Mouse (Mus musculus) intestine, embryonic 15.5 days (tissue): ENCODE results near the gene Fsd1. TPM values are rescaled to one million over a fixed set of nuclear protein-coding genes. Genes with fewer than 3 reads are reported as not detected.

Experiments used
- ATAC-seq: fragments of 200-750 bp; cut with Nextera tagmentation; 2 replicates; pipeline ENCODE4 v1.8.0; 2017; ENCODE audit warnings: moderate TSS enrichment, moderate library complexity
- H3K27ac ChIP-seq: fragments of 300-500 bp; sonication (generic); 2 replicates; pipeline ENCODE4 v1.5.1; 2015; ENCODE audit warnings: mild to moderate bottlenecking, inconsistent platforms
- H3K27me3 ChIP-seq: fragments of 300-500 bp; sonication (generic); replicated peaks from 2 replicates; pipeline ENCODE4 v1.6.1; 2015; ENCODE audit warnings: inconsistent platforms
- H3K36me3 ChIP-seq: fragments of 300-500 bp; sonication (generic); 2 replicates; pipeline ENCODE4 v1.6.1; 2015; ENCODE audit warnings: inconsistent platforms
- H3K4me1 ChIP-seq: fragments of 300-500 bp; sonication (generic); replicated peaks from 2 replicates; pipeline ENCODE4 v1.6.1; 2015; ENCODE audit warnings: inconsistent platforms
- H3K4me2 ChIP-seq: fragments of 300-500 bp; sonication (generic); replicated peaks from 2 replicates; pipeline ENCODE4 v1.6.1; 2015; ENCODE audit warnings: mild to moderate bottlenecking, inconsistent platforms
- H3K4me3 ChIP-seq: fragments of 300-500 bp; sonication (generic); replicated peaks from 2 replicates; pipeline ENCODE4 v1.5.1; 2015; ENCODE audit warnings: inconsistent platforms
- H3K9ac ChIP-seq: fragments of 300-500 bp; sonication (generic); 2 replicates; pipeline ENCODE4 v1.6.1; 2015; ENCODE audit warnings: inconsistent platforms
- H3K9me3 ChIP-seq: fragments of 300-500 bp; sonication (generic); 2 replicates; pipeline ENCODE4 v1.6.1; 2016; ENCODE audit warnings: inconsistent platforms
- WGBS: fragments of 180-500 bp; shearing (Covaris S2); methylation state at CpG from one replicate; pipeline ENCODE4 v1.1.7; 2015; 5-methylcytosine and 5-hydroxymethylcytosine counted together
- polyA plus RNA-seq: library from polyadenylated mRNA; unstranded; fragments of >200 nt; fragmentation: Nextera tagmentation; extraction: Ambion mirVana; gene quantifications from 2 replicates; pipeline ENCODE4 v1.2.1, GENCODE M21; 2015

Gene Fsd1
- polyA plus RNA-seq, 1 experiment from 2014 or later = 11.5 TPM

DNA sequence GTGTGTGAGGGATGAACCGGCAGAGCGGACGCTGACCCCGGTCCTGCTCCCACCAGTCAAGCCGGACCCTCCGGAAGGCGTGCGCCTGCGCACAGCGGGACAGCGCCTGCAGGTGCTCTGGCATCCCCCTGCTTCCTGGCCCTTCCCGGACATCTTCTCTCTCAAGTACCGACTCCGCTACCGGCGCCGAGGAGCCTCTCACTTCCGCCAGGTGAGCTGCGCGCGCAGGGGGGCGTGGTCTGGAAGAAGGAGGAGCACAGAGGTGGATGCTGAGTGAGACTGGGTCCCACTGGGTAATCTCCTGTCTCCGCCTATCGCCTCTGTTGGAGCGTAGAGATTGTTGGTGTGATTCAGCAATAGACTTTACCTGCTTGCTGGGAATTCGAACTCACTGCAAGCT lies 30.2 kb upstream of the Fsd1 start:
- peak overlapping the region; percentile 82 for H3K4me2 ChIP-seq
- H3K36me3 ChIP-seq = peaks cover 4% of the 10 kb centered on the region; the same call in 1 of the 2 replicates
- peaks cover 28% of the 10 kb centered on the region for H3K4me1 ChIP-seq
- no peak overlapping the region for H3K27ac ChIP-seq
- H3K9me3 ChIP-seq = no peaks in the 10 kb centered on the region
- peak overlapping the region; percentile 50 for H3K4me3 ChIP-seq
- ATAC-seq = peak; percentile 58
- peaks cover 11% of the 10 kb centered on the region; the same call in 1 of the 2 replicates for H3K27me3 ChIP-seq
- H3K9ac ChIP-seq = peak overlapping the region; percentile 37; the same call in 1 of the 2 replicates
- WGBS = 1% methylated on average over 26 of the region's 26 CpGs

DNA sequence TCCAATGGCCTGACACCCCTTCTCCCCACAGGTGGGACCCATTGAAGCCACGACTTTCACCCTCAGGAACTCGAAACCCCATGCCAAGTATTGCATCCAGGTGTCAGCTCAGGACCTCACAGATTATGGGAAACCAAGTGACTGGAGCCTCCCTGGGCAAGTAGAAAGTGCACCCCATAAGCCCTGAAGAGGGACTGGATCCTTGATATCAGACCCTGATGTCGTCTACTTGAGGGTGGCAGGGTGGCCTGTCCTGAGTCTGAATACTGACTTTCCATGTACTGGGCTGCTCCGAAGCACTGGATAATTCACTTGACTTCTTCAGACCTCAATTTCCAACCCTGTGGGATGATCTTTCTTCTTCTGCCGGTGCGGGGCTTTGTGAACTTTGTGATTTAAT lies 29.7 kb upstream of the Fsd1 start:
- Histone ChIP-seq H3K4me1 (peaks cover 28% of the 10 kb centered on the region), H3K27ac (no peak overlapping the region), H3K9me3 (no peaks in the 10 kb centered on the region), H3K4me2 (peak overlapping the region; percentile 82), H3K27me3 (peaks cover 11% of the 10 kb centered on the region; the same call in 1 of the 2 replicates), H3K9ac (peak overlapping the region; percentile 37; the same call in 1 of the 2 replicates), H3K36me3 (peaks cover 8% of the 10 kb centered on the region; the same call in 1 of the 2 replicates), H3K4me3 (peak overlapping the region; percentile 50)
- 0 out of 2 replicates have a peak, but pooled peaks have one; percentile 0 for ATAC-seq
- WGBS = 36% methylated on average over 6 of the region's 6 CpGs

DNA sequence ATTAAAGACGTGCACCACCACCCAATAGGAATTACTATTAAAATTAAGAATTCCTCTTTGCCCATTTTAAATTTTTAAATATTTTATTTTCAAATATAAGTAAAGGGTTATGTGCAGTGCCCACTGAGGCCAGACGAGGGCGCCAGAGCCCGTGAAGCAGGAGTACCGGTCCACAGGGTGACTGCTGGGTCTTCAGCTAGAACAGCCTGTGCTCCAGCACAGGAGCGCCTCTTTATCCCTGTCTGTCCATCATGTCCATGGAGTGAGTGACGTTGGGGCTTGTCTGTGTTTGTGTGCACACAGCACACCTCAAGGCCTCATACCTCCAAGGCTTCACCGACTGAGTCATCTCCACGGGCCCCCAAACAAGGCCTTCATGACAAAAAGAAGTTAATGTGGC lies 29.1 kb upstream of the Fsd1 start:
- Histone ChIP-seq H3K27ac (no peak overlapping the region), H3K4me3 (no peak overlapping the region), H3K4me1 (peaks cover 28% of the 10 kb centered on the region), H3K27me3 (peaks cover 11% of the 10 kb centered on the region; the same call in 1 of the 2 replicates), H3K4me2 (no peak overlapping the region), H3K9me3 (no peaks in the 10 kb centered on the region), H3K9ac (no peak overlapping the region), H3K36me3 (peaks cover 12% of the 10 kb centered on the region; the same call in 1 of the 2 replicates)
- 15% methylated on average over 9 of the region's 9 CpGs for WGBS
- ATAC-seq = 0 out of 2 replicates have a peak, but pooled peaks have one; percentile 18

DNA sequence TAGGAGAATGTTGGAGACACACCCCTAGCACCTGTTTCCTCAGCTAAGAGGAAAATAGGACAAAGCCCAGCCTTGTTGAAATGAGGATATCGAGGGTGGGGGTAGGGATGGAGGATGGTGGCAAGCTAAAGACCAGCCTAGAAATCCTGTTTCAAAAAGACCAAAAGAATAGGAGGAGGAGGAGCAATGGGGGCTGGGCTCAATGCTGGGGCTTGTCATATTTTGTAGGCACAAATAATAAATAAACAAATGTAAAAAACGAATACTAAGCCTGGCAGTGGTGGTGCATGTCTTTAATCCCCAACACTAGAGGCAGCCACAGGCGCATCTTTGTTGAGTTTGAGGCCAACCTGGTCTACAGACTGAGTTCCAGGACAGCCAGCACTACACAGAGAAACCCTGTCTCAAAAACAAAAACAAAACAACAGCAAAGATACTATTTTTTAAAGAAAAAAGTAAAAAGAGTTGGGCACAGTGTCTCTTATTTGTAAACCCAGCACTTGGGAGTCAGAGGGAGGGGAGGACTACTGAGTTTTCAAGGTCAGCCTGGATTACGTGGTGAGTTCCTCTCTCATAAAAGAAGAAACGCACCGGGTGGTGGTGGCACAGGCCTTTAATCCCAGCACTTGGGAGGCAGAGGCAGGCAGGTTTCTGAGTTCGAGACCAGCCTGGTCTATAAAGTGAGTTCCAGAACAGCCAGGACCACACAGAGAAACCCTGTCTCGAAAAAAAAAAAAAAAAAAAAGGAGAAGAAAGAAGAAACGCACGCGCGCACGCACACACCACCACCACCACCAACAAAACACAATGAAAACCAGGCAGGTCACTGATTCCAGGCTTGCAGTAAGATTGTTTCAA lies 28.4 kb upstream of the Fsd1 start:
- H3K9ac ChIP-seq = peak overlapping the region; percentile 46
- WGBS = 73% methylated on average over 13 of the region's 13 CpGs
- H3K36me3 ChIP-seq = peaks cover 14% of the 10 kb centered on the region; the same call in 1 of the 2 replicates
- peak overlapping the region; percentile 78 for H3K4me2 ChIP-seq
- peak overlapping the region; percentile 55 for H3K4me3 ChIP-seq
- peaks cover 28% of the 10 kb centered on the region for H3K4me1 ChIP-seq
- peaks cover 11% of the 10 kb centered on the region; the same call in 1 of the 2 replicates for H3K27me3 ChIP-seq
- no peaks in the 10 kb centered on the region for H3K9me3 ChIP-seq
- ATAC-seq = no peak
- H3K27ac ChIP-seq = peak overlapping the region; percentile 44; the same call in 1 of the 2 replicates

DNA sequence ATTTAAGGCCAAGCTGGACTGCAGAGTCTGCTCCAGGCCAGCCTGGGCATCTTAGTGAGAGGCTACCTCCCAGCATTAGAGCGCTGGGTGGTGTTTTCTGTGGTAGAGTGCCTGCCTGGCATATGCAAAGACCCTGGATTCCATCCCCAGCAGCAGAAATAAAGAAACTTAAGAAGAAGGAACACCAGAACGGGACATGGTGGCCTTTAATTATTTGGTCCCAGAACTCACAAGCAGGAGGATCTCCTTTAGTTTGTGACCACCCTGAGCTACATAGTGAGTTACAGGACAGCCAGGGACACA lies 27.8 kb upstream of the Fsd1 start:
- WGBS = 33% methylated on average over 2 of the region's 2 CpGs
- no peaks in the 10 kb centered on the region for H3K9me3 ChIP-seq
- peak overlapping the region; percentile 78 for H3K4me2 ChIP-seq
- H3K36me3 ChIP-seq = peaks cover 14% of the 10 kb centered on the region; the same call in 1 of the 2 replicates
- H3K9ac ChIP-seq = peak overlapping the region; percentile 46
- H3K27ac ChIP-seq = peak overlapping the region; percentile 44; the same call in 1 of the 2 replicates
- no peak for ATAC-seq
- H3K4me1 ChIP-seq = peaks cover 32% of the 10 kb centered on the region
- H3K27me3 ChIP-seq = peaks cover 11% of the 10 kb centered on the region; the same call in 1 of the 2 replicates
- H3K4me3 ChIP-seq = peak overlapping the region; percentile 55

DNA sequence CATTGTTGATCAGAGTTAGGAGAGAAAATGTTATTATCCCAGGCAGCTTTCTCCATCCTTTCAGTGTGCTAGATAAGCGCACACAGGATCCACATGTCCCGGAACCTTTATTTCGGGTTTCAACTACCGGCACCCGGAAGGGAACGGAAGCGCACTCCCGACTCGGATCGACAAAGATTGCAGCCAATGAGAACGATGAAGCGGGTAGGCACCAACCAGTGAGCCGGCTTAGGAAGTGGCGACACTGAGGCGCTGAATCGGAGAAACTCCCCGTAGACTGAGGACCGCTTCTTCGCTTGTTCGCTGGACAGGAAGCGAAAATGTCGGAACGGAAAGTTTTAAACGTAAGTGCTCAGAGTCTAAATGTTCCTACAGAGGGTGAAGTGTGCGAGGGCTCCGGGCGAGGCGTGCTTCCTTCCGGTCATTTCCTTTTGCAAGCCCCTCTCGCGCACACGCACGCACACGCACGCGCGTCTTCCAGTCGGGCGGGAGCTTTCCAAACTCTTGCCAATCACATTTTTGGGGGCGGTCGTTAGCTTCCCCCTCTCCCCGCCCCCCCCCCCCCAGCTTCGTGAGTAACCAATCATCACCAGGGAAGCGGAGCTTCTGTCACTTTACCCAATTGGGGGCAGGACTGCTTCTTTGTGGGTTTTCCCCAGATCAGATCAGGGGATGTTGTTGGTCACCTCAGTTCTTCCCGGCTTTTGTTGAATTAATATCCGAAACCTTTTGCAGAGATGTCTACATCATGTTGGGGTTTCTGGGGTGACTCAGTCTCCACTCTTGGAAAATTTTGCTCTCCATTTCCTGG lies 27.2 kb upstream of the Fsd1 start, which contains the start of gene Yju2:
TSS of gene Yju2 (plus strand) at position 182 of the 811 bp plus-strand sequence.
- Histone ChIP-seq H3K9ac (peak within 1 kb of the TSS; percentile 62), H3K27me3 (peaks cover 11% of the 10 kb centered on the region; the same call in 1 of the 2 replicates), H3K4me3 (peak within 1 kb of the TSS; percentile 55), H3K4me1 (peaks cover 32% of the 10 kb centered on the region), H3K4me2 (peak within 1 kb of the TSS; percentile 78), H3K36me3 (peaks cover 14% of the 10 kb centered on the region; the same call in 1 of the 2 replicates), H3K27ac (peak within 1 kb of the TSS; percentile 99), H3K9me3 (no peaks in the 10 kb centered on the region)
- WGBS = under 1% methylated on average over 46 of the region's 46 CpGs
- ATAC-seq = peak; percentile 92

DNA sequence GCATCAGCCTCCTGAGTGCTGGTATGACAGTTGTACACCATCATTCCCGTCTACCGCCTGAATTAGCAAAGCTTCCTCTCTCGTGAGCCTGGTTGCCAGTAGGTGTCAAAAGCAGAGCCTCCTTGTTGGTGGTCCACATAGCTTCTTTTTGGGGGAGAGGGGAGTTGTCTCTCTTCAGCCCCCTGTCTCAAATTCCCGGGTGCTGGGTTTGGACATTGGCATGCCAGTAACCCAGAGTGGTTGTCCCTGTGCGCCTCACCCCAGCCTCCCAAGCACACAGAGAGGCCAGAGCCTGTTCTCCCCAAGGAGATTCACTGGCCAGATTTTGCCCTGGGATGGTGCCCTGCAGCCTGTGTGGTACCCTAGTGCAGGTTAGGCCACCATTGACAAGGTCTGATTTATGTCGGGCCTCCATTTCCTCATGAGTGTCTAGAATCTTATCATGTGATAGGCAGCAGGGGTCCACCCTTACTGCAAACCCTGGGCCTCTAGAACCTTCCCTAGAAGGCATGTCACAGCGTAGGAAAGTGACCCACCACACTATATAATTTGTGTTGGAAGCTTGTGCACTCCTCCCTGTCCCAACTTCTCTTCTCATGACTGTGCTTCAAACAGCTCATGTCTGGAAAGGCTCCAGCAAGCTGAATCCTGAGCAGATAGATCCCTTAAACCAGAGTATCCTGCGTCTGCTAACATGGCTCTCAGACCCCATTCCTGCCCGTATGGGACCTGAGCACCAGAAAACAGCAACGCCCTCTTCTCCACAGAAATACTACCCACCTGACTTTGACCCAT lies 26.2 kb upstream of the Fsd1 start:
- no peak for ATAC-seq
- Histone ChIP-seq H3K4me2 (peak overlapping the region; percentile 63), H3K27ac (no peak overlapping the region), H3K36me3 (peaks cover 23% of the 10 kb centered on the region), H3K27me3 (0 out of 2 replicates have a peak, but pooled peaks cover under 1% of the 10 kb centered on the region), H3K4me1 (peaks cover 32% of the 10 kb centered on the region), H3K9me3 (no peaks in the 10 kb centered on the region), H3K9ac (0 out of 2 replicates have a peak overlapping the region, but pooled peaks have one; percentile 62), H3K4me3 (peak overlapping the region; percentile 55; the same call in 1 of the 2 replicates)
- 69% methylated on average over 10 of the region's 10 CpGs for WGBS

DNA sequence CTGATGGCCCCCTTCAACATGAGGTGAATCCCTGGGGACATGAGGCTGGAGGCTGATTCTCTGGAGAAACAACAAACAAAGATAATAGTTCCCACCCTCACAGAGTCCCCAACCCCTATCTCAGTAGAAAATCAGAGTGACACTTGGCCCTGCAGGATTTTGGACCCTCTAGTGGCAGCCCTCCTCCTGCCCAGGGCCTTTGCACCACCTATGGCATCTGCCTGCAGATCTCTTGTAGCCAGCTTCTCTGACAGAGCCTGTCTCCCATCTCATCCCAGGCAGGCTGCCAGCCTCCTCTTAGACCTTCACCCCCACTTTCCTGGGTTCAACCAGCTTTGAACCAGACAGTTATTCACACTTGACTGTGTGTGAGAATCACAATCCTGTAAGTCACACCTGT lies 25.5 kb upstream of the Fsd1 start:
- no peak overlapping the region for H3K4me3 ChIP-seq
- H3K9ac ChIP-seq = no peak overlapping the region
- H3K27me3 ChIP-seq = no peaks in the 10 kb centered on the region
- no peak overlapping the region for H3K4me2 ChIP-seq
- ATAC-seq = no peak
- H3K27ac ChIP-seq = no peak overlapping the region
- H3K4me1 ChIP-seq = peaks cover 32% of the 10 kb centered on the region
- peaks cover 23% of the 10 kb centered on the region for H3K36me3 ChIP-seq
- no peaks in the 10 kb centered on the region for H3K9me3 ChIP-seq

DNA sequence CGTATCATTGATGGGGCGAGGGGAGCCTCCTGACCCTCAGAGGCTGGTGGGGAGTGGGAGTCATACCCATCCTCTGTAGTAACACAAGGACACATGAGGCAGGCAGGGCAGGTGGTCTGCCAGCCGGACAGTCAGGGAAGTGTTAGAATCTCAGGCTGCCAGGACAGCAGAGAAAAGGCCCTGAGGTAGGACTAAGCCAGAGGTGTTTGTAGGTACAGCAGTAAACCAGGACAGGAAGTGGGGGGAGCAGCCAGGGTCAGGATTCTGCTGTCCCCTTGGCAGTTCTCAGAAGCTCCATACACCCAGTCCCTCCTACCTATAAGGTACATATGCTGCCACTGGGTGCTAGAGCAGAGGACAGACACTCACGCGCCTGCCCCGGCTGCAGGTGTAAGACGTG lies 24.7 kb upstream of the Fsd1 start:
- H3K4me1 ChIP-seq = peaks cover 25% of the 10 kb centered on the region
- peaks cover 28% of the 10 kb centered on the region for H3K36me3 ChIP-seq
- 96% methylated on average over 7 of the region's 7 CpGs for WGBS
- H3K9me3 ChIP-seq = no peaks in the 10 kb centered on the region
- no peak overlapping the region for H3K9ac ChIP-seq
- ATAC-seq = no peak
- H3K27ac ChIP-seq = no peak overlapping the region
- H3K4me3 ChIP-seq = no peak overlapping the region
- no peaks in the 10 kb centered on the region for H3K27me3 ChIP-seq
- H3K4me2 ChIP-seq = no peak overlapping the region

DNA sequence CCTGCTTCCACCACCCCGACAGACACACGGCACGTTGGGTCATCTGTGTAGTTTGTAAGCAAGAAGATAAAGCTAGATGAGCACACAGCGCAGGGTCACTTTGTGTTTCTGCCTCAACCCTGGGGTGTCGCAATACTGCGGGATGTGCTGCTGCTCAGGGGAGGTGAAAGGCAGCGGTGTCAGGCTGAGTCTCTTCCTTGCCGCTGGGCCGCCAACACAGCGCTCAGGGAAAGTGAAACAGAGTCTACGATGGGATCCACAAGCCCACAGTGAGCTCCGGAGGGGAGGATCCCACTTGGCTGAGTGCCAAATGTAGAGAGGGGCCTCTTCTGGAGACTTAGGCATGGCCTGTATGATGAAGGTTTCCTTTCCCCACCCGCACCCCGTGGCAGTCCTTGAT lies 23.1 kb upstream of the Fsd1 start:
- Histone ChIP-seq H3K36me3 (peaks cover 36% of the 10 kb centered on the region), H3K4me2 (no peak overlapping the region), H3K9me3 (no peaks in the 10 kb centered on the region), H3K27me3 (no peaks in the 10 kb centered on the region), H3K4me1 (peaks cover 14% of the 10 kb centered on the region), H3K27ac (0 out of 2 replicates have a peak overlapping the region, but pooled peaks have one; percentile 13), H3K4me3 (no peak overlapping the region), H3K9ac (no peak overlapping the region)
- 64% methylated on average over 14 of the region's 14 CpGs for WGBS
- ATAC-seq = no peak

DNA sequence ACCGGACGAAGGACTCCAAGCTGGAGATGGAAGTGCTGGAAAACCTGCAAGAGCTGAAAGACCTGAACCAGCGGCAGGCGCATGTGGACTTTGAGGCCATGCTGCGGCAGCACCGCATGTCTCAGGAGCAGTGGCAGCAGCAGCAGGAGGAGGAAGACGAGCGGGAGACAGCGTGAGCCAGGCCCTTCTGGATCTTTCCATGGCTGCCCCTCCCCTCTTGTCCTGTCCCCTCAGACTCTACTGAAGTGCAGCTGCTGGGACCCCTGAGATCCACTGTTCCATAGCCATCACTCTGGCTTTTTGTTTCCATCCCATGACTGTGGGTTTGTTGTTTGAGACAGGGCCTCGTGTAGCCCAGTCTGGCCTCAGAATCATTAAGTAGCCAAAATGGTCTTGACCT lies 21.8 kb upstream of the Fsd1 start:
- Histone ChIP-seq H3K36me3 (peaks cover 36% of the 10 kb centered on the region), H3K27ac (no peak overlapping the region), H3K4me1 (peaks cover 9% of the 10 kb centered on the region; the same call in 1 of the 2 replicates), H3K4me3 (no peak overlapping the region), H3K9ac (no peak overlapping the region), H3K4me2 (no peak overlapping the region), H3K9me3 (no peaks in the 10 kb centered on the region), H3K27me3 (no peaks in the 10 kb centered on the region)
- ATAC-seq = no peak
- 95% methylated on average over 10 of the region's 10 CpGs for WGBS
